Mouse (Mus musculus) spleen, postnatal 36 days (tissue): ENCODE data around the gene Osbpl9.

ENCODE experiments used
- DNase-seq, 2 experiments: peaks; one replicate each; pipeline ENCODE4 v3.0.0; 2022; ENCODE audit warnings: low spot score in 2 of 2, mixed read lengths in 1 of 2

The Osbpl9 gene

DNA sequence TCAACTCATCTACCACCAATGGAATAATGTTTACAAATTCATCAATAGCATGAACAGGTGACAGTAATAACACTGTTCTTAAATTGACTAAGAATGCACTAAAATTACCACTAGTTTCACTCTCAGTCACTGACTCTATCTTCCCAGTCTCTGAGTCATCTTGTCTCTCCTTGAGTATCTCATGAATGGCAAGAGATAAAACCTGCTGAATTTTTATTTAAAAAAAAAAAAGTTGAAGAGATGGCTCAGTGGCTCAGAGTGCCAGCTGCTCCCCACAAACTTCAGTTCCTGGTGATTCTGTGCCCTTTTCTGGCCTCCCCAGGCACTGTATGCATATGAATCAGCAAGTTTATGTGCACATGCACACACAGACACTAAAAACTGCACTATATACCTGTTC, 96.8 kb downstream of the Osbpl9 start:
- no peak for DNase-seq

DNA sequence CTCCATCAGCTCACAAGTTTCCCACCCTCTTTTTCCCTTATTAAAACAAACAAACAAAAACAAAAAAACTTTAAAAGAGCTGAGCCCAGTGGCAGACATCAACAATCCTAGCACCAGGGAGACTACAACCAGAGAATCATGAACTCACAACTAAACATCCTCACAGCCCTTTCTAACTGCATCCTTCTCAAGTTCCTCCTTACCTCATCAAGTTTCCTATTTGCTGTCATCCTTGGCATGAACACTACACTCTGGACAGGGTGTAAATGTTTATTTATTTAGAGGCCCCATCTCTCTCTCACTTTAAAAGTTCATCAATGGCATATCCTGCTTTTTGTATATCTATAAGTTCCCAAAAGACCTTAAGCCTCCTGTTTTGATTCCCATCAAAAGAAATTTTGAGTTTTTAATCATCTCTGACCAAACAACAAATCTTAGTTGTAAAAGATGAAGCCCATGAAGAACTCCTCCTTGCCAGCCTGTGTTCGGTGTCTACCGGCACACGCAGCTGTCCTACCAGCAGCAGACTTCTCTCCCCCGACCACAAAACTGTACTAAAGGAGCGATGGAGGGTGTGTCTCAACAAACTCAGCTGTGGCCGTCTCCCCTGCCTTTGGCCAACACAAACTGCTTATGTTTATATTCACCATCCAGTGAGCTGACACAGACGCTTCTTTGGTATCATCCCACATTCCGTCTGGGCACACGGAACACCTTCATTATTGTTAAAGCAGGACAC, 98.8 kb downstream of the Osbpl9 start:
- no peak for DNase-seq

DNA sequence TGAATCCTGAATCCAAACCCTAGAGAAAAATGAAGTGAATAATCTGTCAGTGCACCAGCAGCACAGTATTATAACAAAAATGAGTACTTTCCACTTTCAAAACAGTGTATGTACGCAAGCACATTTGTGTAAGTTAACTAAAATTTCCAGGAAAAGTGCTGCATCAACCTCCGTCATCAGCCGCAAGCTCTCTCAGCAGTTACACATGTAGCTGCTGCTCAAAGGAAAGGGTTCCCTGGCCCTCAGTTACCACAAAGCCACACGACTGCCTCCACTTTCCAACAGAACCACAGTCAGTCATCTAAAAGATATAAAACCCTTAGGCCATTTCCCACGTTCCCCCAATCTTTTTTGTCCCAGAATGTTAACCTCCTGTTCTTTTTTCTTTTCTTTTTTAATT, 99.5 kb downstream of the Osbpl9 start:
- DNase-seq: no peak

DNA sequence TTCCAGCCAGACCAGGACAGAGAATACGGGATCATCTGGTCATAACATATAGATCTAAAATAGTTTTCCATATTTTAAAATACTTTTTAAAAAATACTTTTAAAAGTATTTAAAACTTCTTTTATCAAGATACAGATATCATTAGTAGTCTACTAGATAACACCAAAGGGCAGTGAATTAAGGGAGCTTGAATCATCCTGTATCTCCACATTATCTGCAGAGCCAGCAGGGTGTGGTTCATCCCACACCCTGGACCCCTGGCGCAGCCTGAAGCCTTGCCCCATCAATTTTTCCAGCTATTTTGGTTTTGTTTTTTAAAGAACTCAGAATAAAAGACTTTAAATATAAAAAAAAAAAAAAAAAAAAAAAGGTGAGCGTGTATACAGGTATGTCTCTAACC, 103.2 kb downstream of the Osbpl9 start:
- DNase-seq: no peak

DNA sequence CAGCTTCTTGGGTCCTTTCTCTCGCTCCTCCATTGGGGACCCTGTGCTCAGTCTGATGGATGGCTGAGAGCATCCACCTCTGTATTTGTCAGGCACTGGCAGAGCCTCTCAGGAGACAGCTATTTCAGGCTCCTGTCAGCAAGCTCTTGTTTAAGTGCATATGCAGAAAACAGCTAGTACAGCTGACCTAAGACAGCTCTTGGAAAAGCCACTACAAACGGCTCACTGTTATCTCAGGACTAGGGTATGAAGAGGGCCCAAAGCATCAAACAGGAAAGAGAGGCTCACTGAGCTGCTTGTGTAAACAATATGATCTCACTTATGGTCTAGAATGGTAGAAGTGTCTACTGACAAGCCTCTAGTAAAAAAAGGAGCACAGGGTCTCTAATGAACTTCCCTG, 107.8 kb downstream of the Osbpl9 start:
- no peak for DNase-seq

DNA sequence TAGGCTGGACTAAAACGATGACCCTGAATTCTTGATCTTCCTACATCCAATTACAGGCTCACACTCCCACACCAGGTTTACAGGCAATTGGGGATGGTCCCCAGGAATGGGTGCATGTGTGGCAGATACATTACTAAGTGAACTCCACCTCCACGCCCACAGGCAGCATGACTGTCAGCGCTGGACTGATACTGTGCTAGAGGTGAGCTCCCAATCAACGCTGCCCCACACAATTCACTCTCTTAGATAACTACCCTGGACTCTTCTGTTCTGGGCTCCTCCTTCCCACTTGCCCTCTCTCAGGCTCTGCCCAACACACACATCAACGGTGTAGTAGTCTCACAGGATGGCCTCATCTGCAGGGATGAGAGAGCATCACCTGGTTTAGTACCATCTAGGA, 109.7 kb downstream of the Osbpl9 start:
- no peak for DNase-seq

DNA sequence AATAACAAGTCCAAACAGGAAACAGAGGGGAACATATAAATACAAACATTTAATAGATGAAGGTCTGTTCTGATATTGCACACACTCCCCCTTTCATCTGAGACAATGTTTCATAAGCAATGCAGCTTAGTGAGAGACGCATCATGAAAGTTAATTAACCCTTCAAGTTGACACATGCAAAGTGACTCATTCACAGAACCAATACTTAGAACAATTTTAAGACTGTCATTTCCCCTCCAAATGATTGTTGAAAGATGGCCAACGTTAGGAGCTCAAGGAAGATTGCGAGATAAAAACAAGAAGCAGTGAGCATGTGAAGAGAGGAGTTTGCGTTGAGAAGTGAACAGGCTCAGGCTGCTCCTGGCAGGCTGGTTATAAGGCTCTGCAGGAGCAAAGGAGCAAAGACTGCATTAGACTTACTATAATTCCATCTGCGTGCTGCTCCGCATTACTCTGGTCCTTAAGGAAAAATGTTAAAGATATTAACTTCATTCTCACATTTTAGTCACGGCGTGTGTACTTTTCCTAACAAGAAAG, 110.8 kb downstream of the Osbpl9 start:
- no peak for DNase-seq

DNA sequence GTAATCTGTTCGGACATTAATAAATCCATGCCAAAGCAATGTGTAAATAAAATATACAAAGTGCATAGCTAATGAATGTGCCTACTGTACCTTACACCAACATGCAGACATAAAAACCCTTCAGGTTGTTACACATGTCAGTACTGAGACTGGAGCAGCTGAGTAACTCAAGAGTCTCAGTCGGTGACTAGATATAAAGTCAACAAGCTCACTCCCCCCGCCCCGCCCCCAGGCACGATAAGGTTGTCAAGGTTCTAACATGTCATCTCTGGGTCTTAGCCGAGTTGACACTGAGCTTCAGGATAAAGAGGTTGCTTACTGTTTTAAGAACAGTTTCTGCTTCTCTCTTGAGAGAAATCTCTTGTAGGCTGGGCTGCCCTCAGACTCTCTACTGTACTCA, 112.1 kb downstream of the Osbpl9 start:
- no peak for DNase-seq

DNA sequence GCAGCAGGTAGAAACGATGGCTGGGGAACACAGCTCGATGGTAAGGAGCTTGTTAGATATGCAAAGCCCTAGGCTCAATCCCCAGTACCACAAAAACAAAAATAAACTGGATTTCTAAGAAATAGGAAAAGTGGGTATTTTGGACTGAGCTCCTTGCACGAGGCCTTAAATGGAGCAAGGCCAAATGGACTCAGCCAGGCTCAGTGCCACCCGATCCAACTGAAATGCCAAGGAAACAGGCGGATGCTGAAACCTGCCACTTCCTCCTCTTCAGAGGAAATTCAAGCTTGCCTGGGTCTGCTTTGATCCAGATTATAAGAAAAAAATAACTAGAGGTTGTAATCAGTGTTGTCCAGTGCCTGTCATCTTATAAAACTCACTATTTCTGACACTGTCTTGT, 112.9 kb downstream of the Osbpl9 start:
- DNase-seq: no peak

DNA sequence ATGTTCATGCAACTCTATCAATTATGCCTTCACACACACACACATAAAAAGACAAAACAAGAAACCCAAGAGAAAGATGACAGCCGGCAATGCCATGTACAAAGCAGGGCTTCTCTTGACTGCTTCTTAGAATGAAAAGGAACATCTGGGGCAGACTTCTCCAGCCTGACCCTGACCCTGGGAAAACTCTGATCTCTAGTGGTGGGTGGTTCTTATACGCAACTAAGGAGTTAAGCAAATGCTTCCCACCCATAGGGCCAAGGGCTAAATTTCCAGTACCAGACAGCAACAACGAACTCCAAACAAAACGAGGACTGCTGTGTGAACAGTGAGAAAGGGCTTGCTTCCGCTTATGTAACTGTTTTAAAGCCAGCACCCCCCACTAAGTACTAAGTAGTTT, 122.0 kb downstream of the Osbpl9 start:
- no peak for DNase-seq

DNA sequence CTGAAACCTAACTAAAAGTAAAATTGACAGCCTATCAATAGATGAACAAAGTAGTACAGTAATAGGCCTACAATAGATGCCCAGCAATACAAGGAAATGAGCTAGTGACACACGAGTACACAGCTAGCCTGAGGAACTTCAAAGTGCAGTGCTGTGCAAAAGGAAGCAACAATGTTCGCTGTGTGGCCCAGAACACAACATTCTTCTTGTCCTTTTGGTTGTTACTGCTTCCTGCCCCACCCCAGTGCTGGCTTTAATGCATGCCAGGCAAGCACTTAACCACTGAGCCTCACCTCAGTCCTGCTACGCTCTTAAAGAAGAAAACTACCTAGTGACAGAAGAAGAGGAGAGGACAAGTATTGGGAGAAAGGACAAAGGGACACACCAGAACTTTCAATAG, 122.4 kb downstream of the Osbpl9 start:
- DNase-seq: peak; percentile 43

DNA sequence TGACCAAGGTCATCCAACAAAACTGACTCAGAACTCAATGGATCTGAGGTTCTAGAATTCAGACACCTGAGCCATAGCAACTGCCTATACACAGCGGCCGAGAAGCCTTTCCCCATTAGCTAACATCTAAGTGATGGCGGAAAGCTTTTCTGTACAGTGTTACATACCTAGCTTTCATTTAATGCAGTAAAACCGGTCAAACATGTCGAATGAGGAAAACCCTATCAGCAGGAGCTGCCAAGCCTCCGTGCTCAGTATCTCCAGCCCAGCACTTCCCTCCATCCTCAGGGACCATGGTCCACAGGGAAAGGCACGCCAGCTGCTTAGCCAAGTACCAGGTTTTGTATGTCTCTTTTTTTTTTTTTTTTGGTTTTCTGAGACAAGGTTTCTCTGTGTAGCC, 123.1 kb downstream of the Osbpl9 start:
- no peak for DNase-seq

DNA sequence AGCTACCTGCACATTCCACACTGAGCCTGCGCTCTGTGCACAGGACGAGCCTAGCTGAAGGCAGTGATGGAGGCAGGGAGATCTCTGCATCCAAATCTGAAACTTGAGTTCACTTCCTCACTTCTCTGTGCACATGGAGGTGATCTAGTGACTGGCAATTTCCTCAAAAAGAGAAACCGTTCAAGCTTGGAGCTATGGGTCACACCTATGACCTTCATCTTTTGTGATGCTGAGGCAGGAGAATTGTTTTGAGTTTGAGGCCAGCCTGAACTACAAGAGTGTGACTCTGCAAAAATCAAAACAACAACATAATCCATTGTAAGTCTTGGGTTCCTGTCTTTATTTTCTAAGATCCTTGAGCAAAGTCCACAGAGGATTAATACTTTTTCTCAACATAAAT, 128.8 kb downstream of the Osbpl9 start:
- no peak for DNase-seq

DNA sequence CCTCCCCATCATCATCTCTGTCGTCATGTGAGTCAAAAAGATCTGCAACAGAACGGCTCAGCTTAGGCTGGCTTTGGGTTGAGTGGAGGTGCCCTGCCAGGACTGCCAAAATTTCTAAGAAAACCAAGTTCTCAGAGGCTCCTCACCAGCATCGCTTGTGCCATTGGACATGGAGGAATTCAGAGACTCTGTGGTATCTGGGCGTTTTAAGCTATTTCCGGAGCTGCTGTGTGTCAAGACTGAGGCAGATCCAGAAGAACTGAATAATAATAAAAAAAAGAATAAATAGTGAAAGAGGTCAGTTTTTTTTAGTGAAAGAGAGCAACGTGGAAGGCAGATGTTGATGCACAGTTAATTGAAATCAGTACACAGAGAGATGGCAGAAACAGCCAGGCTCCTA, 129.2 kb downstream of the Osbpl9 start:
- DNase-seq: no peak

DNA sequence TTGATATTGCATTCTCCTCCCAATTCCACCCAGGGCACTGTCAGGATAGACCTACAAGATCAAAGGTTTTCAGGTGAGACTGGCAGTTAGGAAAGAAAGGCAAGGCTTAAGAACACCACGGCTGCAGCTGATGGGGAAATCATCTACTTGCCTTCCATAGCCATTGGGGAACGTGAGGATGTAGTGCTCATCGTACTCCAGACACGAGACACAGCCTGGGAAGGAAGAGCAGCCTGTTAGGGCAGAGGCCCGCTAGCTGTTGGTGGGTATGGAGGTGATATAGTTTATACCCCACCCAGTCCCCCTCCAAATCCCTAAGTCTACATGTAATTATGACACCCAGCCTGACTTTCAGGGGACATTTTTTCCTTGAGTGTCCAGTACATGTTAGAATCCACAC, 136.4 kb downstream of the Osbpl9 start:
- no peak for DNase-seq

DNA sequence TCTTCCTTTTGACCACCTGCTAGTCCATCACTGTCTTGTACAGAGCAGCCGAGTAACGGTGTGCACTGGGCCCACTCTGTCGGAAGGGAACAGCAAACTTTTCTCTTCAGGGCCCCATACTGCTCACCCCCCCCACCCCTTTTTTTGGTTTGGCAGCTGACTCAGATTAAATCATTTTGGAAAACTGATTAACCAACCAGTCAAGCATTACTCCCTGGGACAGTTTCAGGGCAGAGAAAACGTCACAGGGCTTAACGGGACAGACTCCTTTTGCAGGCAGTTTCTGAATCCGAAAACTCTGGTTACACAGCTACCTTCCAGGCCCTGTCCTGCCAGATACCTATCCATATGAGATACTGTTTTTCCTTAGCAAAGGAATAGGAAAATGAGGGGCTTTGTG, 137.1 kb downstream of the Osbpl9 start:
- DNase-seq: no peak

DNA sequence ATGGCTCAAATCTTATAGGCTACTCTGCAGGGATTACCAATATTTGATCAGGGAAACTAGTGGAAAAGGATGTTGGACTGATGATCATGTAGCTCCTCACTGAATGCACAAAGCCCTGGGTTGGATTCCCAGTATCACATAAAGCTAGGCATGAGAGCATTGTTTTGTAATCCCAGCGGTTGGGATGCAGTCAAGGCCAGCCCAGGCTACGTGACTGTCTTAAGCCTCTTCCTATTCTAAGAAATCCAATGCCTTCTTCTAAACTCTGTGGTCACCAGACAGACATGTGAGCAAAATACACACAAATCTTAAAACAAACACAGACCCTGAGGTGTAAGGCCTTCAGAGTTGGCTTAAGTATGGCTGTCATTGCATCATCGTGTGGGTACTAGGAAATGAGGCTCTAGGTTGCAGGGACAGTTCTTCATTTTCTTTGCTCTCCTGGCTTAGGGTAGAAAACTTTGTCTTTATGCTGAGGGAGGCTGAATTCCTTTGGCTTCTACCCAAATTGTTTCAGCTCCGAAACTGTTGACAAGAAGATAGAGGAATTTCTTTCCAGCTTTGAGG, 142.7 kb downstream of the Osbpl9 start:
- DNase-seq: no peak

DNA sequence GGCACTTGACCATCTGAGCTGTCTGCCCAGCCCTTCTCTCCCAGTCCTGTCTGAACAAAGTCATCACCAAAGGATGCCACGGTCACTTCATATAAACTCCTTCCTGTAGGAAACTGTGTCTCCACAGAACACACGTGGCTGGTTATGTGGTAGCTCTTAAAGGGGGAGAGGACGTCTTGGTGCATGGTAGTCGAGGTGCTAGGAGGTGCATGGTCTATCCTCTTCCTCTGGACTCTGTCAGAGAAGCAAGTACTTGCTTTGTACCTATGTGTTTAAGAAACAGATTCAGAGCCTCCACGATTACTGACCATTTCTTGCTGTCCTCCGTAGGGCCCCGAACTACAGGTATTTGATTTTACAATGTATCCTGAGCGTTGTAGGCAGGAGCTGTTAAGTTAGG, 144.4 kb downstream of the Osbpl9 start:
- no peak for DNase-seq

DNA sequence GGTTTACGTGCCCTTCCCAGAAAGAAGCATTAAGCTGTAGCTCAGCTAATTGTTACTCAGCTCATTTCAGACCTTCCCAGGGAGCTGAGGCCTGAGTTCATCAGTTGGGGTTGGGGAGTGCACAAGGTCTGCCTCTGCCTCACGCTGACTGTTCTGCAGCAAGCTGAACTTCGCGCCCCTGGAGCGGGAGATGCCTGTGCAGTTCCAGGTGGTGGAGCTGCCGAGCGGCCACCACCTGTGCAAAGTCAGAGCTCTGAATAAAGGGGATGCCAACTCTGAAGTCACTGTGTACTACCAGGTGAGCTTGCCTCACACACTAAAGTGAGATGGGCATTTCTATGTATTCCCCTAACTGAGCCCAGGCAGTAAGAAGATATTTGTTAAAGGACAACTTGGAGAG, 145.7 kb downstream of the Osbpl9 start:
- no peak for DNase-seq

DNA sequence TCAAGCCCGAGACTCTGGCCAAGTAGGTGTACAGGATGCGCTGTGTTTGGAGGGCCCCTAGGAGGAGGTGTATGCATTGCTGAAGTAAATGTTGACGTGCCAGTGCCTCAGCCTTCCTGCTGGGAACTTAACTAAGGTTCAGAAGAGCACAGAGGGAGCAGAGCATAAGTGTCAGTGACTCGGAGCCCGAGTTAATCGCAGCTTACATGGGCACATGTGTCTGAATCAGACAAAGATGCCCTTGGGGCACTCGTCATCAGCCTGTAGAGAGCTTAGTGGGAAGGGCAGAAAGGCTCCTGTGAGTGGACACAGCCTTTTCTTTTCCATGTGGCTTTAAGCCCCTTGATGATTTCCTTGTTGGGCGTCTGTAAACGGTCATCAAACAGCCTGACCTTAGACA, 148.1 kb downstream of the Osbpl9 start:
- DNase-seq: no peak

DNA sequence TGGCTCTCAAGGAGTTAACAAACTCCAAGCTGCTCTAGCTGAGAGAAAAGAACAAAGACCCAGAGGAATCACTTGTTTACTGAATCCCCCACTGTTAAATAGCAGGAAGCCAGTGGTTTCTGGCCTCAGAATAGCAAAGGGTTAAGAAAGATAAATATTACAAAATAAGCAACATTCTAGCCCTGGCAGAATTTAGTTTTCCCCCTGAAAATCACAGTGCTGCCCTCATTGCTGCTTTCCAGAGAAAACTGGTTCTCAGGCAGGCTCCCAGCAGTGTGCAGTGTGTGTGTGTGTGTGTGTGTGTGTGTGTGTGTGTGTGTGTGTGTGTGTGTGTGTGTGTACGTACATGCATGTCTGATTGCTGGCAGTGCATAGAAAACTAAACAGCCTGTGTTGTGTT, 149.8 kb downstream of the Osbpl9 start:
- DNase-seq: no peak

DNA sequence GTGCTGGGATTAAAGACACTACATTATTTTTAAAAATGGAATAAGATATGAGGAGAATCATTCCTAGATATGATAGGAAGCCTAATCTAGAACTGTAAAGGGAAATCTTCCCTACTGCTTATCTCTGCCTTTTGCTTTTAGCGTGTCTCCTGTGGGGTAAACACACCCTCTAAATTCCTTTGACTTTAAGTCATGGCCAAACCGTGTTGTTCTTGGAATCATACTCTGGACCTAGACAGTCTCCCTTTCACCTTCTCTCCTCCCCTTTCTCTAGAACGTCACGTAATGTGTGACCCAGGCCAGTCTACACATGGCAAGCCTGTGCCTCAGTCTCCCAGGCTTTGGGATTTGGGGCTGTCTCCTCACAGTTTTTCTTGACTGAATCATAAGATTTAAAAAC, 153.8 kb downstream of the Osbpl9 start:
- DNase-seq: no peak

DNA sequence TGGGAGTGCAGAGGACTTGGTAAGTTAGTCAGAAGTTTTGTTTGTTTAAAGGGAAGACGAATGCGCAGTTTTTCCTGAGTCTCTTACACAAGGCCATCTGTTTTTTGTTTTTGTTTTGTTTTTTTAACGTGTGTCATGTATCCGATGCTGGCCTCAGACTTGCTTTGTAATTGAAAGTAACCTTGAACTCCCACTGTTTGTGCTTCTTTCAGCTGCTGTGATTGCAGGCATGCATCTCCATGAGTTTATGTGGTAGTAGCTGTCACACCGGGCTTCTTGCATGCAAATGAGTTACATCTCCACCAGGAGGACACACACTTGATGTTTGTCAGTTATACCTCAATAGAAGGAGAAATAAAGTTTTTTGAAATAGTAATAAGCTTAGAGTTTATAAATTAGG, 158.3 kb downstream of the Osbpl9 start:
- no peak for DNase-seq

DNA sequence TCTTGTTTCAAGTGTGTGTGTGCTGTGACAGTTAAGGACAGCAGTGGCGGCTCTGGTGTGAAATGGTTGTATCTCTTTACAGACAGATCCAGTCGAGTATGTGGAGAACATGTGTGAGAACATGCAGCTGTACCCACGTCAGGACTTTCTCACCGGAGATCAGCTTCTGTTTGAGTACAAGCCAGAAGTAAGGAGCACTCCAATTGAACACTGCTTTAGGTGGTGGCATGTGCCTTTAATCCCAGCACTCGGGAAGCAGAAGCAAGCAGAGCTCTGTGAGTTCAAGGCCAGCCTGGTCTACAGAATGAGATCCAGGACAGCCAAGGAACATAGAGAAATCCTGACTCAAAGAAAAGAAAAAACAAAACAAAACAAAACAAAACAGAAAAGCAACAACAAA, 158.8 kb downstream of the Osbpl9 start:
- no peak for DNase-seq
